Mouse (Mus musculus) embryonic facial prominence, embryonic 10.5 days (tissue): ENCODE measurements around the gene Prpsap1. TPM values are rescaled to one million over a fixed set of nuclear protein-coding genes. Genes with fewer than 3 reads are reported as not detected.

ENCODE experiments used
- DNase-seq: peaks from one replicate; pipeline ENCODE4 v3.0.0-alpha.2; 2017; ENCODE audit warnings: low spot score
- H3K27ac ChIP-seq: fragments of 300-500 bp; sonication (generic); replicated peaks from 2 replicates; pipeline ENCODE4 v1.5.1; 2016; ENCODE audit warnings: mild to moderate bottlenecking
- H3K27me3 ChIP-seq: fragments of 300-500 bp; sonication (generic); replicated peaks from 2 replicates; pipeline ENCODE4 v1.6.1; 2016; ENCODE audit warnings: low read depth, mild to moderate bottlenecking; ENCODE audit not compliant: poor library complexity, severe bottlenecking
- H3K36me3 ChIP-seq: fragments of 300-500 bp; sonication (generic); replicated peaks from 2 replicates; pipeline ENCODE4 v1.6.1; 2016; ENCODE audit warnings: mild to moderate bottlenecking, moderate library complexity
- H3K4me1 ChIP-seq: fragments of 300-500 bp; sonication (generic); 2 replicates; pipeline ENCODE4 v1.6.1; 2016
- H3K4me3 ChIP-seq: fragments of 300-500 bp; sonication (generic); 2 replicates; pipeline ENCODE4 v1.5.1; 2016; ENCODE audit warnings: mild to moderate bottlenecking, moderate library complexity
- H3K9me3 ChIP-seq: fragments of 300-500 bp; sonication (generic); 2 replicates; pipeline ENCODE4 v1.6.1; 2016; ENCODE audit warnings: mild to moderate bottlenecking
- WGBS: fragments of 180-500 bp; shearing (Covaris S2); methylation state at CpG from one replicate; pipeline ENCODE4 v1.1.7; 2016; 5-methylcytosine and 5-hydroxymethylcytosine counted together
- polyA plus RNA-seq: library from polyadenylated mRNA; unstranded; fragments of >200 nt; fragmentation: Nextera tagmentation; extraction: Ambion mirVana; gene quantifications from 2 replicates; pipeline ENCODE4 v1.2.1, GENCODE M21; 2016

The Prpsap1 gene
- polyA plus RNA-seq, 1 experiment from 2014 or later = 233 TPM

DNA sequence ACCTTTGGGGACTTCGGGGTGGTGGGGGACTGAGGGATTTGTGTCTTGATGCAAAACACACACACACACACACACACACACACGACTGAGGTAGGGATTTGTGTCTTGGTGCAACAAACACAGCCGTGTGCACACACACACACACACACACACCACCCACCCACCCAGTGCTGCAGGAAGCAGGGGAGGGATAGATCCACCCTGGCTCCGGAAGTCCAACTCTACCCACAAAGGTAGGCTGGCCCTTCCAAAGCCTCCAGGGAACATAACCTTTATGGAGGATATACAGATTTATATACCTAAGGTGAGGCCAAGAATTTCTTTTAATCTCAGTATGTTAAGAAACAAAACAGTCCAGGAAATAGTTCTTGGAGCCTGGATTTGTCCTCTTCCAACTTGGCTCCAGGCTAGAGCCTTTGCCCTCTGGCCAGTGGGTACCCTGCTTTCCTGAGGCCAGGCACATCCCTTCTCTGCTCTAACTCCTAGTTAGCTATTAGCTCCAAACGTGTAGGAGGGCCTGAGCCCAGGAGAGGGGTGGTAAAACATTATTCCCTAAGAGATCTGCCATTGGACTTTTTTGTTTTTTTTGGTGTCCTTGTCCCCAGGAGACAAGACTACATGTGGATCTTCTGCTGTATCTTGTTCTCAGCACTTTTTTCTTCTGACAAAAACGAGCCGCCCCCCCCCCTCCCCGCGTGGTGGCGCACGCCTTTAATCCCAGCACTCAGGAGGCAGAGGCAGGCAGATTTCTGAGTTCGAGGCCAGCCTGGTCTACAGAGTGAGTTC, 58.8 kb downstream of the Prpsap1 start:
- no peak for DNase-seq
- peaks cover 13% of the 10 kb centered on the region; the same call in 1 of the 2 replicates for H3K27me3 ChIP-seq
- H3K9me3 ChIP-seq = no peaks in the 10 kb centered on the region
- peak overlapping the region; percentile 98 for H3K27ac ChIP-seq
- H3K4me3 ChIP-seq = peak overlapping the region; percentile 98
- WGBS = 52% methylated on average over 12 of the region's 12 CpGs
- H3K36me3 ChIP-seq = peaks cover 44% of the 10 kb centered on the region
- peaks cover 51% of the 10 kb centered on the region for H3K4me1 ChIP-seq

DNA sequence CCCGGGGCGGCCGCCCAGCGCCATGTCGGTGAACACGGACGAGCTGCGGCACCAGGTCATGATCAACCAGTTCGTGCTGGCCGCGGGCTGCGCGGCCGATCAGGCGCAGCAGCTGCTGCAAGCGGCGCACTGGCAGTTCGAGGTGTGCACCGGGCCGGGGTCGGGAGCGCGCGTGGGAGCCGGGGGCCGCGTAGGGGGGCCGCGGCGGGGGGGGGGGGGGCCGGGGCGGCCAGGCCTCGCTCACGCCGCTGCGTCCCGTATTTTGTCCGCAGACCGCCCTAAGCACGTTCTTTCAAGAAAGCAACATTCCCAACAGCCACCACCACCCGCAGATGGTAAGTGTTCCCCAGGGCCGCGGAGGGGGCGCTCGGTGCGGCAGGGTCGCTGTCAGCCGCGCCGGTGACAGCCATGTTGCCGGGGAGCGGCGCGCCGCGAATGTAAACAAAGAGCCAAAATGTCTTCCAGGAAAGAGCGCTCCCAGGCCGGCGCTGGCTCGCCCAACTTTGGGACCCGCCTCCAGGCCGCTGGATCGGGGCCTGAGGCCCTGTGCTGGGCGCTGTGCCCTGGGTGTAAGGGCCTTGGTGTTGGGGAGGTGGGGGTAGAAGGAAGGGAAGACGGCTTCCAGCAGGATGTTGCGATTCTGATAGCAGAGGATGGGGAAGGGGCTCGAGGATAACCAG, 59.6 kb downstream of the Prpsap1 start:
- Histone ChIP-seq H3K4me1 (peaks cover 53% of the 10 kb centered on the region), H3K27me3 (peaks cover 13% of the 10 kb centered on the region; the same call in 1 of the 2 replicates), H3K36me3 (peaks cover 37% of the 10 kb centered on the region), H3K4me3 (peak overlapping the region; percentile 98), H3K27ac (peak overlapping the region; percentile 98), H3K9me3 (no peaks in the 10 kb centered on the region)
- DNase-seq = peak; percentile 80
- WGBS = under 1% methylated on average over 65 of the region's 67 CpGs

DNA sequence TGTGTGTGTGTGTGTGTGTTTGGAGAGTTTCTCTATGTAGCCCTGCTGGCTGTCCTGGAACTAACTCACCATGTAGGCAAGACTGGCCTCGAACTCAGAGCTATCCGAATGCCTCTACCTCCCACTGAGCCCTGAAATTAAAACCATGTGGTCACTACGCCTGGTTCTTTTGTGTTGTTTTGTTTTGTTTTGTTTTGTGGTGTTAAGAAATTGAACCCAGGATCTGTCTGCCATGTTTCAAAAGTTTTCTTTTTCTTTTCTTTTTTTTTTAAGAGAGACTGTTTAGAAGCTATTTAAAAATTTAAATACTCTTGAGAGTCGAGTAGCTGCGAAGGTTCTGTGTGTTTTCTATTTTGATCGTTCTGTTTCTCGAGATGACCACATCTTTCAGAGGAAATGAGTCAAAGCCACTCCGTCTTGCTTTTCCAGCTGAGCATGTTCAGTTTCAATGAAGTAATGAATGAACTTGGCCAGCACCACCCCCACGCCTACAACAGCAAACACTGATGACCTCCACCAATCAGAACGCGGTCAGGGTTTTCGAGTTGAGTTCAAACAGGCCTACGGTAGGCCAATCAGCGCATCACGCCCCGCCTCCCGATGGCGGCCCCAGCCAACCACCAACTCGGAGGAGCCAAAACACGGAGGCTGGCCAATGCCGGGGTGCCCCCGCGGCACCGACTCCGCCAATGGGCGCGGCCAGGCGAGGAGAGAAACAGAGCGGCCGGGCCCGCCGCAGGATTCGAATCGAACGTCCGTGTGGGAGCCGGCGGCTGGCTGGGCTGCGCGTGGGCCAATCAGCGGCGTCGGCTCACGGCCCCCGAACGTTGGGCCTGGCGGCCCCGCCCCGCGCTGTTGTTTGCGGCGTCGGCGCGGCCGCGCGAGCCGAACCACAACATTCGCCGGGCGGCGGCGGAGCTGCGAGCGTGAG, 60.4 kb downstream of the Prpsap1 start, which contains the start of gene Ubald2:
Gene Ubald2, plus strand, starts transcription at position 739 of the 931 bp plus-strand sequence.
- Histone ChIP-seq H3K4me3 (peak within 1 kb of the TSS; percentile 98), H3K4me1 (peaks cover 59% of the 10 kb centered on the region), H3K27ac (peak within 1 kb of the TSS; percentile 98), H3K9me3 (no peaks in the 10 kb centered on the region), H3K27me3 (peaks cover 13% of the 10 kb centered on the region; the same call in 1 of the 2 replicates), H3K36me3 (peaks cover 30% of the 10 kb centered on the region)
- peak; percentile 100 for DNase-seq
- 1% methylated on average over 66 of the region's 66 CpGs for WGBS

DNA sequence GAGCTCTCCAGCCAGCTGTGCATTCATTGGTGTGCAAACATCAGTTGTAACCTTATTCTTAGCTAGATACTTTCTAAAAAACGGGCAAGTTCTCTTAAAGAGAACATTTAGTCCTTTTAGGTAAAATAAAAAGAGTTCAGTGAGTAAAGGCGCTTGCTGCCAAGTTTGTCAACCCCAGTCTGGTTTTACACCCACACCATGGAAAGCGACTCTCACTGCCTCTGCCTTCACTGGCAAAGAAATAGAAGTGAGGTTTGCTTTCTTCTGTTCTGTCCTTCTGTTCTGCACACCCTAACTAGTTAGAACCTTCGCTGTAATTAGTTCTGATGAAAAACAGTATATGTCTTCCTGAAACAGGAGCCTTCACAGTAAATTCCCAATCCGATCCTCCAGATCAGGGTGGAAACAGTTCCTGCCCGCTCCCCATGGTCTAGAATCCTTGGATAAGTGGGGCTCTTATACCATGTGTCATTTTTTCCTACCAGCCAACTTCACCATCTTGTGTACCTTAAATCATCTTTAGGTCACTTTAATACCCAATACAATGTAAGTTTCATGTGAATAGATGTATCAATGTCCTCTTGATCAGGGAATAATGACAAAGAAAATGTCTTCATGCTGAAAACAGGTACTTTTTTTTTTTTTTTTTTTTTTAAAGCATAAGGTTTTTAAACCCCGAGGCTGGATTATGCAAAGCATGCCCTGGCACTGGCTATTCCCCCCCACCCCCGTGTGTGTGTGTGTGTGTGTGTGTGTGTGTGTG, 61.2 kb downstream of the Prpsap1 start:
- DNase-seq = no peak
- H3K27ac ChIP-seq = peak overlapping the region; percentile 98
- H3K4me3 ChIP-seq = peak overlapping the region; percentile 98; the same call in 1 of the 2 replicates
- no peaks in the 10 kb centered on the region for H3K9me3 ChIP-seq
- H3K4me1 ChIP-seq = peaks cover 59% of the 10 kb centered on the region
- WGBS = 62% methylated on average over 8 of the region's 8 CpGs
- H3K27me3 ChIP-seq = peaks cover 13% of the 10 kb centered on the region; the same call in 1 of the 2 replicates
- H3K36me3 ChIP-seq = peaks cover 26% of the 10 kb centered on the region

DNA sequence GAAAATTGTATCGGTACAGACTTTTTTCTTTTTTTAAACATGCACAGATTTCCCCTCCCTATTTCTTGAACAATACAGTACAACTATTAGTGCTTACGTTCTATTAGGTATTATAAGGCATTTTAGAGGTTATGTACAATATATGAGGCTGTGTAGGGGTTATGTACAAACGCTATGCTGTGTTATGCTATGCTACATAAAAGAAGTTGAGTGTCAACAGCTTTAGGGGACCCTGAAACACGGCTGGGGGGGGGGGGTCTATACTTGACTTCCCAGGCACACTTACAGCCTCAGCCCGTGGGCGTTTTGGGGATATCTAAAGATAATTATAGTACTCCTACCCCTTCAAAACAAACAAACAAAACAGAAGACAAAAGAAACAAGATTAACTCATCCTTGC, 61.9 kb downstream of the Prpsap1 start:
- no peaks in the 10 kb centered on the region for H3K9me3 ChIP-seq
- peaks cover 55% of the 10 kb centered on the region for H3K4me1 ChIP-seq
- WGBS = 53% methylated on average over 6 of the region's 6 CpGs
- peaks cover 13% of the 10 kb centered on the region; the same call in 1 of the 2 replicates for H3K27me3 ChIP-seq
- peaks cover 19% of the 10 kb centered on the region for H3K36me3 ChIP-seq
- H3K4me3 ChIP-seq = no peak overlapping the region
- no peak for DNase-seq
- H3K27ac ChIP-seq = no peak overlapping the region

DNA sequence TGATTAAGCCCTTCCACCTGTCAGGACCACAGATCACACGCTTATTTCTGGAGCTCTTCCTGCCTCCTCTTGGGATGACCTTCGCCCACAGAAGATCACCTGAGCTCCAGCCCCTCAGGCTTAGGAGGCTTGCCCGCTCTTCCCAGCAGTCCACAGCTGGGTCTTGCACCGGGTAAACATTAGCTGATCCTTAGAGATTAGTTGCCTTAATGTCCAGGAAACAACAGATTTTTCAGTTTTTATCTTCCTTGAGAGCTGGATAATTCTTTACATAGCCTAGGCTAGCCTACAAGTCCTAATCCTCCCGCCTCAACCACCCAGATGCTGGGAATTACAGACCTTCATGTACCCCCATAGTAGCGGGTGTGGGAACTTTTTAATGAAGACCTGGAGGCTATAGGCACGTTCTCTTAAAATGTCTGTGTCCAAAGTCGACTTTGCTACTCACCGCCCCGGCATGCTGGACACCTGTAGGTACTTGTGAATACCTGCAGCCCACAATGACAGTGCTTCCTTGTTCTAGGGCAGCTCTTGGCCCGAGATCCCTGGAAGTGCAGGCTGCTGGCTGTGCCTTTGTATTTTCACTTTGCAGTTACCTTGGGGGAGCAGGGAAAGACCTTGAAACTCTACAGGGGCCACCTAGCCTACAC, 62.4 kb downstream of the Prpsap1 start:
- Histone ChIP-seq H3K4me3 (peak overlapping the region; percentile 8; the same call in 1 of the 2 replicates), H3K27ac (peak overlapping the region; percentile 30; the same call in 1 of the 2 replicates)

DNA sequence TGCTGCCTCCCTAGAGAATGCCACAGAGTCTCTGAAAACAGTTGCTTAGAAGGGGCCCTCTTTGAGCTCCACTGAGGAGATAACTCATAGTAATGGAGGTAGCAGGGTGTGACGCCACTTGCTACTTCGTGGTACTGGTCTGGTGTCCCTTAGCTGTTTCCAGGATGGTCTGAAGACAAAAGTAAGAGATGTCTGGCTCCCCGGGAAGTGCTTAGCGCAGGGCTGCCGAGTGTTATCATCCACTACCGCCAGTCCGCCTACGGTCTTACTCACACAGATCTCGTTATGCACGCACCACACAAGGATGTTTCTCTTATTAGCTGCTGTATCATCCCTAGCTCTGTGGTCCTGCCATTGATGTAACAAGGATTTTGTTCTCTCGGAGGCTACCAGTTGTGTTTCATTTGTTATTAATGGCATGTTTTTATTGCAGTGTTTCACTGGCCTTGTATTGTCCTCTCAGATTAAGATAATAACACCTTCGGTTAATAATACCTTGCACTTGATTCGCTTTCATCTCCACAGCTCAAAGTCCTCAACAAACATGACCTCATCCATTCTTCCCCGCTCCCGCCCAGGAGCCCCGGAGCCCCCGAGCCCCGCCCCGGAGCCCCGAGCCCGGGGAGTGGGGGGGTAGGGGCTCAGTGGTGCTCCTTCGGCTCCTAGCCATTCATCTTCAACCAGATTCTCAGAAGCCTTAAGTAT, 63.1 kb downstream of the Prpsap1 start:
- H3K9me3 ChIP-seq = no peaks in the 10 kb centered on the region
- H3K27ac ChIP-seq = peak overlapping the region; percentile 30; the same call in 1 of the 2 replicates
- H3K36me3 ChIP-seq = peaks cover 7% of the 10 kb centered on the region
- 43% methylated on average over 22 of the region's 22 CpGs for WGBS
- H3K4me1 ChIP-seq = peaks cover 42% of the 10 kb centered on the region
- no peak overlapping the region for H3K4me3 ChIP-seq
- DNase-seq = no peak
- H3K27me3 ChIP-seq = peaks cover 13% of the 10 kb centered on the region; the same call in 1 of the 2 replicates

More for the DNA sequence above, 62.4 kb downstream of the Prpsap1 start:
- Histone ChIP-seq H3K36me3 (peaks cover 14% of the 10 kb centered on the region), H3K27me3 (peaks cover 13% of the 10 kb centered on the region; the same call in 1 of the 2 replicates), H3K4me1 (peaks cover 49% of the 10 kb centered on the region), H3K9me3 (no peaks in the 10 kb centered on the region)
- 40% methylated on average over 11 of the region's 11 CpGs for WGBS
- DNase-seq = no peak

DNA sequence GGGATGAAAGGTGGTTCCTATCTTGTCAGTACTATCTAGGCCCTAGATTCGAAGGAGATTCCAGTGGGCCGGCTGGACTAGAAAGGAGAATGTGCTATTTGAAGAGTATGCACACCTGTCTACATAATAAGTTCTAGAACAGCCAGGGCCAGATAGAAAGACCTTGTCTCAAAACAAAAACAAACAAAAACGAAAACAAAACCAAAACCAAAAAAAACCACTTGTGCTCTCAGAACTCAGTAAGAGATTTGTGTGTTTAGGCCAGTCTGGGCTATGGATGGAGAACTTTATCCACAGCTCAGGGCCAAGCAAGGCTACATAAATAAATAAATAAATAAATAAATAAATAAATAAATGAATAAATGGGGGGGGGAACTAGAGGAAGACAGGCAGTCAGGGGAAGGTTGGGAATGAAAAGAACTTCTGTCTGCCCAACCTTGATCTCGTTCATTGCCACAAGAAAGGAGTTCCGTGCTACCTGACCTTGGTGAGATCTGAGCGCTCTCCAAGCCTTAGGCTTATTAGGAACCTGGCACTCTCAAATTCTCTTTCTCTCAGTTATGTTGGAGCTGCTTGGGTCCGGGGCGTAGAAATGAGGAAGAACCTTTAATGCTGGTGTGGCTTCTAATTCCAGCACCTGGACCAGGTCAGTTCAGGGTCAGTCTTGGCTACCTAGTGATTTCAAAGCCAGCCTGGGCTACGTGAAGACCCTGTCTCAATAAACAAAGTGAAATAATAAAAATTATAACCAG, 64.0 kb downstream of the Prpsap1 start:
- peaks cover 34% of the 10 kb centered on the region for H3K4me1 ChIP-seq
- H3K4me3 ChIP-seq = no peak overlapping the region
- DNase-seq = no peak
- peaks cover 13% of the 10 kb centered on the region; the same call in 1 of the 2 replicates for H3K27me3 ChIP-seq
- WGBS = 83% methylated on average over 9 of the region's 9 CpGs
- H3K27ac ChIP-seq = no peak overlapping the region
- H3K36me3 ChIP-seq = no peaks in the 10 kb centered on the region
- H3K9me3 ChIP-seq = no peaks in the 10 kb centered on the region

DNA sequence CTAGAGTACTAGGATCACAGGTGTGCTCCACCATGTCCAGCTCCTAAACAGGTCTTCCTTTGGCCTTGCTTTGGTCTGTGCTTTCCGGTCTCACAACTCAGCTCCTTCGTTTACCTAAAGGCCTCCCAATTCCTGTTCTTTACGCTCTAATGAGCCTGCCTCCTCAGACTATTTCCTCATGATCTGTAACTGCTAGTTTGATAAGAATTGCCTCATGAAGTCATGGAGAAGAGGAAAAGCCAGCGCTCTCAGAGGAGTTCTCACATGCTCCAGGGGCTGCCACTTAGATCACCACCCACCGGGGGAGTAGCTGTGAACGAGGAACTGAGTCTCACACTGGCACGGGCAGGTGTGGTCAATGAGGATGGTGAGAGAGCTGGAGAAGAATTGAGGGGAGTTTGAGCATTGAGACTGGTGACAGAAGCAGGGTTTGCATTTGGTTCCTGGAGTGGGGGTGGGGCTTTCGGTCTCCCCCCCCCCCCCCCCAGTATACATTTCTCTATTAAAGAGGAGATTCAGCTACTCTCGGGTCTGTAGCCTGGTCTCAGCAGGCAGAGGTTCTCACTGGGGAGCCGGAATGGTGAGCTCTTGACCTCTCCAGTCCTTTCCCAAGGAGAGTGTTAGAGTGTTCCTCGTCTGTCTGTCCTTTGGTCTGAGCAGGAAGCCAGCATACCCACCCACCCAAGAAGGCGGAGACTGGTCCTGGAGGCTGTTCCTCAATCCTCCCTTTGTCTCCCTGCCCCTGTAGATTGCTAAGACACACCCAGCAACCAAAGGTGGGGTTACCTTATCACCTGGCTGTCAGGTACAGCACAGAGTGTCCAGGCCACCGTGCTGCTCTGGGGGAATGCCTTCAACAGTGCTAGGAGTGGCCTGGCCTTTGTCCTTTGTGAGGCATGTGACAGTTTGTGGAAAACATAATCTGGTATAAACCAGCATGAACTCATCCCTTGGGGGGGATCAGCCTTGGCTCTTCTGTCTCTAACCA, 64.8 kb downstream of the Prpsap1 start:
- DNase-seq = no peak
- WGBS = 50% methylated on average over 13 of the region's 13 CpGs
- no peaks in the 10 kb centered on the region for H3K36me3 ChIP-seq
- H3K4me3 ChIP-seq = no peak overlapping the region
- peaks cover 13% of the 10 kb centered on the region; the same call in 1 of the 2 replicates for H3K27me3 ChIP-seq
- no peaks in the 10 kb centered on the region for H3K9me3 ChIP-seq
- peaks cover 40% of the 10 kb centered on the region for H3K4me1 ChIP-seq
- H3K27ac ChIP-seq = no peak overlapping the region
